Mouse (Mus musculus): ENCODE measurements around the gene Fgf2.

Gene Fgf2

GRCm38 (mm10) chr3:37348221-37349165, at the start of gene Fgf2:
Gene Fgf2, plus strand, starts transcription at chr3:37348346.
- DNase-seq: no peak

- no peak for DNase-seq
Observed at GRCm38 (mm10) chr3:37299470-37299869, 48.7 kb upstream of the Fgf2 start.

- DNase-seq: peak; percentile 14
Observed at GRCm38 (mm10) chr3:37302685-37303084, 45.5 kb upstream of the Fgf2 start.

DNA sequence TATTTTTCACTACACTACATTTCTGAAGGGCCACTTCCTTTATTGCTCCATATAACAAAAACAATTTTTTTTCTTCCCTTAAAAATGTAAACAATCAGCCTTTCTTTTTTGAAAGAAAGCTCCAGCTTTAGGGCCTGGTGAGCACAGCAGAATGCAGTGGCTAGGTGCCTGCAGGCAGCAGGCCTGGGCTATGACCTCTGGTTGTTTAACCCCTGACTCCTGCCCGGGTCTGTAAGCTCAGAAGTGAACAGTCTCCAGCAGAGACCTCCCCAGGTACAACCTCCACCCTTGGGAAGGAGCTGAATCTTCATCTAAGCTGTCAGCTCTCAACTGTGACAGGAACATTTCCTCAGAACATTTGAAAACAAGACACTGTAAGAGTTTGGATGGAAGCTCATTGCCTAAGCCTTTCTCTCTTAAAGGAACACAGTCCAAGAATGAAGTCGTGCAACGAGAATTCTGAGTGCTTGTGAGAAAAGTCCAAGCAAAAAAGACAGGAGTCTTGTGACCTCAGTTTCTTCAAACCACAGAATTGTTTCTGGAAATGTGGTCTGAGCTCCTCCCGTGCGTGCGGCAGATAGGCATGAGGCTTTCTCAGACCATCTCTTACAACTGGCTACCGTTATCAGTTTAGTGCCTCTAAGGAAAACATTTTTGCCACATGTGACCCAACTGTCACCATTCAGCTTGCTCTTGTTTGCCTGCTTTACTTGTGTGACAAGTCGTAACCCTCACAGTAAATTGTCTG, 44.6 kb upstream of the Fgf2 start:
- DNase-seq: no peak

GRCm38 (mm10) chr3:37311897-37312369, 36.2 kb upstream of the Fgf2 start:
- DNase-seq: no peak

- peak; percentile 95 for DNase-seq
Observed at GRCm38 (mm10) chr3:37312370-37312941, 35.7 kb upstream of the Fgf2 start, which contains the start of the genes Bbs12 and Cetn4. Gene Bbs12, plus strand, starts transcription at chr3:37312554. Gene Cetn4, minus strand, starts transcription at chr3:37312708.

DNA sequence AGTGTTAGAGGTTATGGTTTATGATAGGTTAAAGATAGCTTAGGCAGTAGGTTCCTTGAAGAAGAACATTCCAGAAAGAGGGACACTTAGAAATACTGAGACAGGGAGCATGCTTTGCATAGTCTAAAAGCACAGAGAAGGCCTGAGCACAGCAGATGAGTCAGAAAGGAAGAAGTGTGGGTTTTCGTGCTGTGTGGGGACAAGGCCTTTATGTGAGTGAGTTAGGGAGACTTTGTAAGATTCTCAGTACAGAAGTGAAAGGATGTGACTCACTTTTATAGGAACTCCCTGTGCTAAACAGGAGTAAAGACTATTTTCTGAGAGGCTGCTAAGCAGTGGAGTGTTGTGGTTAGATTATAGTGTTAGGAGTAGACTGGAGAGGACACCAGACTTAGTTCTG, 34.8 kb upstream of the Fgf2 start:
- peak; percentile 21 for DNase-seq

GRCm38 (mm10) chr3:37316233-37316632, 31.9 kb upstream of the Fgf2 start:
- no peak for DNase-seq

- DNase-seq: no peak
Observed at GRCm38 (mm10) chr3:37324310-37324709, 23.8 kb upstream of the Fgf2 start.

- DNase-seq: no peak
Observed at GRCm38 (mm10) chr3:37325317-37326112, 22.6 kb upstream of the Fgf2 start.

DNA sequence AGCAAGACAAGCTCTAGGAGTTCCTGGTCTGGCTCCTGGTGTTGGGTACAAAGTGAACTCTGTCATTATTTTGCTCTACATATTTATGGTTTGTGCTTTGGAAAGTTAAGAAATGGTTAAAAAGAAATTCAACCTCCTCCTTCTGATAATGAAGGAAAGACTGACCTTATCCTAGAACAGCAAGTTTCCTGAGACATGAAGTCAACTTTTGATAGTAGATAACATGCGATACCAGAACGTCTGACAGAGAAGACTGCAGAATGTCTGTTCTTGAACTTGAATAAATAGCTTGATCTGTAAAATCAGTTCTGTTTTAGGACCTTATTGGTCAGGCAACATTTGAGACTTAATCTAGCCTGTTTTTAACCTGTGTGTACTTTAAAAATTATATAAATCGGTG, 21.5 kb upstream of the Fgf2 start:
- no peak for DNase-seq

DNA sequence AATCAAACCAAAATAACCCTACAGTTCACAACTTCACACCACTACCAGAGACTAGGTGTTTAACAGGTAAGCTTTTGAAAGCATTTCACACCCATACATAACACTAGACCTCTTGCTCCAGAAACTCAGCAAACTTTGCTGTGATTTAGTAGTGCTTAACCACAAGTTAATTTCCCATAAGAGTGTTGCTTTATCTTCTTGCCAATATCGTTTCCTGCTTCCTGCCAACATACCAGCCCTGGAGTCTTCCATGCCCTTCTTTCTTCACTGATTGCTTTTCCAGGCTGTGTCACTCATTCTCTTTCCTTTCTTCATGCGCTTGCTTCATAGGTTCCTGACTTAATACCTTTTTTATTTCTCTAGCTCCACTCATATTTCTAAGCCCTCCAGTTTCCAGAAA, 19.7 kb upstream of the Fgf2 start:
- DNase-seq: no peak

- no peak for DNase-seq
Observed at GRCm38 (mm10) chr3:37329963-37330362, 18.2 kb upstream of the Fgf2 start.

- DNase-seq: no peak
Observed at GRCm38 (mm10) chr3:37331999-37332449, 16.1 kb upstream of the Fgf2 start.

- DNase-seq: no peak
Observed at GRCm38 (mm10) chr3:37334053-37334452, 14.1 kb upstream of the Fgf2 start.

GRCm38 (mm10) chr3:37341110-37341509, 7.0 kb upstream of the Fgf2 start:
- DNase-seq: no peak

DNA sequence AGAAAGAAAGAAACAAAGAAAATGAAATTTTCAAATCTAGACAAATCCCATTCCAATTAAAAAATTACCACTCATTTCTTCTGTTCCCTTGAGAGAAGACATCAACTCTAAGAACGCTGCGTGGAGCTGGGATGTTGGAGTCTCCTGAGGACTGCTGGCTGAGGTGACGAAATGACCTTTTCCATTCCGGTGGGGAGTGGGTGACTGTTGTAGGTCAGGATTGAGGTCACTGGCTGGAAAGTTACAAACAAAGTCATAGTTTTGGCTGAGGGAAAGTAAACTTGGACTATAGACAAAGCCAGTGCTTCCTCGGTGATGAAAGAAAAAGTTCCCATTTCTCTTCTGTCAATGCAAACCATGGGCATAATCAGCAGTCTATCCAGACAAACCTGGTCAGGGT, 5.3 kb upstream of the Fgf2 start:
- no peak for DNase-seq

GRCm38 (mm10) chr3:37347671-37348070, 475 bp upstream of the Fgf2 start:
- DNase-seq: no peak

- no peak for DNase-seq
Observed at GRCm38 (mm10) chr3:37349166-37349548, 1.0 kb downstream of the Fgf2 start.

DNA sequence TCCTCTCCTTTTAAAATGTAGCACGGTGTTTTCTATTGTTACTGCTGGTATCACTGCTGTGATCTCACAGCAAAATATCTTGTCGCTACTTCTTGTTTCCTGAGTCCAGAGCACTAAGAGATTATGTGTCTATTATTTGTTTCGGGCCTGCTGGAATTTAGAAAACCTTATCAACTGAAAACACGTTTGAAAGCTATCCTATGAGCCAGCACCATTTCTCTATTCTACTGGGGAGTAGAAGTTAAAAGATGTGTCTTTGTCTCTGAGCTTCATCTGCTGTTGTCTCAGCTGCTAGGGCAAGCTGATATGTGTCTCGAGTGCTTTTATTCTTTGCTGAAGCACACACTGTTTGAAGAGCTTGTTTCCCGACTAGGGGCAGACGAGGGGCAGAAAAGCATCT, 2.2 kb downstream of the Fgf2 start:
- no peak for DNase-seq

DNA sequence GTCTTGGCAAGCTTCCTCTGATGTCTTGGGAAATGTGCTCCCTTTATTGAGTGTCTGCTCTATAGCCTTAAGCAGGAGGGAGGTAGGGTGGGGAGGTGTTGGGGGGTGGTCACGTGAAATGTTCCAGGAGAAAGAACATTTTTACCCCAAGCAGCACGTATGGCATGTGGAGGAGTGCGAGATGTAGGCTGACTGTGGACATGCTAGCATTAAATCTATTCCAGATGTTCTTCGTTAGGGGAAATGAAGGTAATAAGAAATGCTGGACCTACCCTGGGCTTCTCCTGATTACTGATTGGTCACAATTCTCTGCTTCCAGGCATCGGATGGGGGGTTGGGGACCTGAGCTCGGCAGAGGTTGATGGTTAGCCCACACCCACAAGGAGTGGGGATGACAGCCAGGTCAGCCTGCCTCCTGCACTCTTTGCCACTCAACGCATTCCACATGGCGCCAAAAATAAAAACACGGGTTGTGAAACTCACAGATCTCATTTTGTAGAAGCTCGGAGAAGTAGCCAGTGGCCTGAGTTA, 5.9 kb downstream of the Fgf2 start:
- no peak for DNase-seq

DNA sequence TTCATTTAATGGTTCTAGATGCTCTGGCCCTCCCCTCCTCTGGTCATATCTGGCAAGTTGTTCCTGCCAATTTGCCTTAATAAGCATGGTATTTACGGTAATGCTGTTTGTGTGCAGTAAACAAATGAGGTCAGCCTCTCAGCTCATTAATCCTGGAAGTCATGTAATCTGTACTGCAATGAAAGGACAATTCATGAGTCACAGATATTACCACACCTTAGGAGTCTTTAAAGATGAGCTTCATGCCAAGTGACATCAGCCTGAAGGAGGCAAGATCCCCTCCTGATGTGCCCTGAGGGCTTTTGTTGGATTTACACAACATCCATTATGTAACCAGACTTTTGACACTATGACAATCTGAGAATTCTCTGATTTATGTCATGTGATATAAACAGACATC, 6.6 kb downstream of the Fgf2 start:
- DNase-seq: no peak

Measured in cerebellum, adult 9-10 months (tissue).